Mouse (Mus musculus): ENCODE measurements at regions not wholly inside any gene's neighbourhood (a gene's known extent, or its start where the extent isn't known, plus 50 kb on each side); places are given as distances from the start of the nearest gene placed in this dataset.

DNA sequence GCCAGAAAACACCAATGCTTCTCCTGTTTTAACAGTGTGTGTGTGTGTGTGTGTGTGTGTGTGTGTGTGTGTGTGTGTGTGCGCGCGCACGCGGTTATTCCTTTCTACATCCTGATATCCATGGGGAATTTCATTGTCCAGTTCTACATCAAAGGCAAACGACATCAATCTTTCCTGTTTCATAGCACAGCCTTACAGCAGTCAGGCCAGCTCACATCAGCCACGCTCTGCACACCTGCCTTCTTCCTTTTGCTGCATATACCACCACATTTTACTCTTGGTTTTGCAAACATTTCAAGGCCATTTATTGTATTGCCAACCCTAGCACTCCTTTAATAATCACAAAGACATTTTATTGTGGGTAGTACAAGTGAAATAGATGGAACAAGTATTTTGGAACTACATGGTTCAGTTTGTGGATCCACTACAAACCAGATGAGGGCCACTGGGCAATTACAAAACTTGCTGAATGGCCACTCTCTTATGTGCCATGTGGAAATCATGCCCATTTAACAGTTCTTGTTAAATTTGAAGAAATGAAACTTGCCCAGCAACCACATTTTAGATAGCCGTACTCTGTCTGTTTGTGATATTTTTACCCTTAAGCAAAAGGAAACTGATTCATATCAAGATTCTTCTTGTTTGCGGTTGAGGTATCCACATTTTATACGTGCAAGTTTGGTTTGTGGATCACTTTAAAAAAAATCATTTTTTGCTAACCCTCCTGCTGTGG, 70.9 kb upstream of the Trim52 start:
- no peak overlapping the region for H3K4me2 ChIP-seq (ENCODE audit: low read depth, low read length)
- H3K9me3 ChIP-seq (ENCODE audit: control insufficient read depth, low read length), result no peaks in the 10 kb centered on the region
- H3K4me3 ChIP-seq (ENCODE audit: low read depth, low read length), result no peak overlapping the region
- no peak overlapping the region for H3K9ac ChIP-seq (replicated peaks; ENCODE audit: low read depth, low read length)
- H3K27ac ChIP-seq (ENCODE audit: low read depth, low read length), result no peak overlapping the region
- 76% methylated on average over 10 of the region's 10 CpGs for WGBS
- ATAC-seq (ENCODE audit: low read depth), result no peak
- no peaks in the 10 kb centered on the region for H3K36me3 ChIP-seq (ENCODE audit: control insufficient read depth, insufficient read depth, low read length)
- H3K4me1 ChIP-seq (ENCODE audit: control insufficient read depth, insufficient read depth, low read length), result no peaks in the 10 kb centered on the region
- H3K27me3 ChIP-seq (ENCODE audit: control insufficient read depth, insufficient read depth, low read length), result no peaks in the 10 kb centered on the region

DNA sequence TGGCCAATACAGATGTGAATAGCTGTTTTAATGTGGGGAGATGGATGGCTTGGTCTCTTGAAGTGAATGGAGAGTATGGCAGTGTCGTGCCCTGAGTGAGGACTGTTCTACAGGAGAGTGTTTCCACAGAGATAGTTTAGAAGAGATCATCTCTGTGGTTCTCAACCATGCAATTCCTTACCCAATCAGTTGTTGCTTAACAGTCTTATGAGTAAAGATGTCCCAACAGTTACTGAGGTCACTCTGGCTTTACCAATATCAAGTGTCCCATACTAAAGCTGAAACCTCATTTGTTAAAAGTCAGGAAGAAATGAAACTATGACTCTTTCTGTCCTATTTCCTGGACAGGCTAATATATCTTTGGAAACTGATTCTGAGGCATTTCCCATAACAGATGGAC, 61.7 kb upstream of the Trim52 start:
- Histone ChIP-seq H3K4me1 (ENCODE audit: control insufficient read depth, insufficient read depth, low read length) (no peaks in the 10 kb centered on the region), H3K4me2 (ENCODE audit: low read depth, low read length) (no peak overlapping the region), H3K27ac (ENCODE audit: low read depth, low read length) (no peak overlapping the region), H3K27me3 (ENCODE audit: control insufficient read depth, insufficient read depth, low read length) (no peaks in the 10 kb centered on the region), H3K9ac (replicated peaks; ENCODE audit: low read depth, low read length) (no peak overlapping the region), H3K4me3 (ENCODE audit: low read depth, low read length) (no peak overlapping the region), H3K9me3 (ENCODE audit: control insufficient read depth, low read length) (no peaks in the 10 kb centered on the region), H3K36me3 (ENCODE audit: control insufficient read depth, insufficient read depth, low read length) (no peaks in the 10 kb centered on the region)
- ATAC-seq (ENCODE audit: low read depth), result no peak
- 97% methylated on average over 1 of the region's 1 CpGs for WGBS

DNA sequence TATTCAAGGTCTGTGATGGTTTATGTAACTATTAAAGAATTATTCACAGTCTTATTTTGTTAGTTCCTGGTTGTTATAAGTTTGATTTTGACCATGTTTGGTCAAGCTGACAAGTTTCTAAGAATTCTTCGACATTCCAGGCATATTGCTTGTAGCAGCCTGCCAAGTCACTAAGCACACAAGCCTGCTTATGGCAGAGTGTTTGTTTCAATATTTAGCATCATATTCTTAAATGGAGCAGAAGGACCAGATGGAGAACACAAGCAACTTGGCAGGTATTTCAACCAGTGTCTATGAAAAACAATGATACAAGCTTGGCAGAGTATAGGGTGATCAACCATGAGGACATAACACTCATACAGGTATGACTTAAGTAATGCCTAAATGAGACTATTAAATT, 55.8 kb upstream of the Trim52 start:
- Histone ChIP-seq H3K4me1 (ENCODE audit: control insufficient read depth, insufficient read depth, low read length) (no peaks in the 10 kb centered on the region), H3K9ac (replicated peaks; ENCODE audit: low read depth, low read length) (no peak overlapping the region), H3K9me3 (ENCODE audit: control insufficient read depth, low read length) (no peaks in the 10 kb centered on the region), H3K36me3 (ENCODE audit: control insufficient read depth, insufficient read depth, low read length) (no peaks in the 10 kb centered on the region), H3K27me3 (ENCODE audit: control insufficient read depth, insufficient read depth, low read length) (no peaks in the 10 kb centered on the region), H3K4me3 (ENCODE audit: low read depth, low read length) (no peak overlapping the region), H3K27ac (ENCODE audit: low read depth, low read length) (no peak overlapping the region), H3K4me2 (ENCODE audit: low read depth, low read length) (no peak overlapping the region)
- no peak for ATAC-seq (ENCODE audit: low read depth)
- WGBS, result 79% methylated on average over 1 of the region's 1 CpGs

DNA sequence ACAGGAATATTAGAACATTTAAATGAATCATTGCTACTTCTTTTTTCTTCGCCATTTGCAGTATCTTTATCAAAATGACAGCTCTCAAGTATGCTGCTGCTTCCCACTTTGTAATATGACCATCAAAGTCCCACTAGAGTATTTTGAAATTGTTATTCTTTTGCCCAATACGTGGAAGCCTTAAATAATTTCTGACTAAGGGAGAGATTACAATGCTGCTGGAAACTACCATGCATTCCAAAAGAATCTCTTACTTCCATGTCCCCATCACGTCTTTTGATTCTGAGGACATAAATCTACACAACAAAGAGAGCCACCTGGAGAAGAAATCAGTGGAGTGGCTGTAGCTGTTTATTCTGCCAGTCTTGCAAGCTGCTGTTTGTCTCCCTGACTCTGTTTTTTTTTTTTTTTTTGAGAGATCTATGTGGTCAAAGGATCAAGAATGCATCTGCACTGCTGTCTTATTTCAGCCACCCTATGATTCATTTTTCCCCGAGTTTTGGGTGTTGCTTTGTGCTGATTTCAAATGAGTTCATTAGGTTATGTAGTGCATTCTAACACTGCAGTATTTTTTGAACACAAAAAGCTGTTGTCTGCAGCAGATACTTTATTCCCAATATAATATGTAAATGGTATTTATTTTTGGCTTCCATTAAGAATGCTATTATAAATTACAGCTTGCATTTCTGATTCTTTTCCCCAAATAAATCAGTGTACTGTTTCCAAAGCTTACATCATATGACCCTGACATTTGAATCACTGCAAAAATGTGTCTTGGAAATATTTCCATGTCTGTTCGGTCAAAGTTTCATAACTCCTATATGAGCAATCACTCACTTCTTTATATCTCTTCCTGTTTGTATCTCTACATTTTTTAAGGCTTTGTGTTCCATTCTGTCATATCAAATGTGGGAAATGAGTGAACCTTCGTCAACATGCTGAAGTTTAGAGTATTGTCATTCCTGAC, 53.1 kb upstream of the Trim52 start:
- H3K4me2 ChIP-seq (ENCODE audit: low read depth, low read length), result no peak overlapping the region
- H3K36me3 ChIP-seq (ENCODE audit: control insufficient read depth, insufficient read depth, low read length), result no peaks in the 10 kb centered on the region
- no peak overlapping the region for H3K27ac ChIP-seq (ENCODE audit: low read depth, low read length)
- H3K9ac ChIP-seq (replicated peaks; ENCODE audit: low read depth, low read length), result no peak overlapping the region
- H3K4me3 ChIP-seq (ENCODE audit: low read depth, low read length), result no peak overlapping the region
- H3K9me3 ChIP-seq (ENCODE audit: control insufficient read depth, low read length), result no peaks in the 10 kb centered on the region
- 55% methylated on average over 6 of the region's 6 CpGs for whole genome bisulfite sequencing
- no peaks in the 10 kb centered on the region for H3K4me1 ChIP-seq (ENCODE audit: control insufficient read depth, insufficient read depth, low read length)
- no peaks in the 10 kb centered on the region for H3K27me3 ChIP-seq (ENCODE audit: control insufficient read depth, insufficient read depth, low read length)
- no peak for ATAC-seq (ENCODE audit: low read depth)
